Mouse (Mus musculus) limb, embryonic 13.5 days (tissue): ENCODE measurements at regions not wholly inside any gene's neighbourhood (a gene's known extent, or its start where the extent isn't known, plus 50 kb on each side); places are given as distances from the start of the nearest gene placed in this dataset.

ENCODE experiments used
- ATAC-seq: fragments of 200-750 bp; cut with Nextera tagmentation; 2 replicates; pipeline ENCODE4 v1.8.0; 2017; ENCODE audit warnings: low read depth, moderate number of reproducible peaks, moderate TSS enrichment; ENCODE audit not compliant: low FRiP score
- H3K27ac ChIP-seq: fragments of 300-500 bp; sonication (generic); 2 replicates; pipeline ENCODE4 v1.5.1; 2015; ENCODE audit warnings: inconsistent platforms, mild to moderate bottlenecking, moderate library complexity
- H3K27me3 ChIP-seq: fragments of 300-500 bp; sonication (generic); 2 replicates; pipeline ENCODE4 v1.6.1; 2015; ENCODE audit warnings: mild to moderate bottlenecking, inconsistent platforms
- H3K36me3 ChIP-seq: fragments of 300-500 bp; sonication (generic); 2 replicates; pipeline ENCODE4 v1.6.1; 2015; ENCODE audit warnings: inconsistent platforms, mild to moderate bottlenecking, moderate library complexity
- H3K4me1 ChIP-seq: fragments of 300-500 bp; sonication (generic); 2 replicates; pipeline ENCODE4 v1.6.1; 2015; ENCODE audit warnings: inconsistent platforms
- H3K4me2 ChIP-seq: fragments of 300-500 bp; sonication (generic); replicated peaks from 2 replicates; pipeline ENCODE4 v1.6.1; 2015; ENCODE audit warnings: inconsistent platforms, mild to moderate bottlenecking, moderate library complexity
- H3K4me3 ChIP-seq: fragments of 300-500 bp; sonication (generic); 2 replicates; pipeline ENCODE4 v1.5.1; 2015; ENCODE audit warnings: moderate library complexity, mild to moderate bottlenecking, inconsistent platforms
- H3K9ac ChIP-seq: fragments of 300-500 bp; sonication (generic); 2 replicates; pipeline ENCODE4 v1.6.1; 2015; ENCODE audit warnings: mild to moderate bottlenecking, inconsistent platforms
- H3K9me3 ChIP-seq: fragments of 300-500 bp; sonication (generic); 2 replicates; pipeline ENCODE4 v1.6.1; 2016; ENCODE audit warnings: inconsistent platforms
- WGBS: fragments of 180-500 bp; shearing (Covaris S2); methylation state at CpG from one replicate; pipeline ENCODE4 v1.1.7; 2015; 5-methylcytosine and 5-hydroxymethylcytosine counted together

GRCm38 (mm10) chr3:58226447-58227321, 187.8 kb upstream of the Tsc22d2 start:
- no peaks in the 10 kb centered on the region for H3K27me3 ChIP-seq
- H3K9ac ChIP-seq, result no peak overlapping the region
- no peak overlapping the region for H3K27ac ChIP-seq
- no peaks in the 10 kb centered on the region for H3K9me3 ChIP-seq
- 76% methylated on average over 7 of the region's 7 CpGs for WGBS
- no peaks in the 10 kb centered on the region for H3K36me3 ChIP-seq
- H3K4me2 ChIP-seq, result no peak overlapping the region
- H3K4me1 ChIP-seq, result peaks cover 3% of the 10 kb centered on the region; the same call in 1 of the 2 replicates
- no peak for ATAC-seq
- no peak overlapping the region for H3K4me3 ChIP-seq

DNA sequence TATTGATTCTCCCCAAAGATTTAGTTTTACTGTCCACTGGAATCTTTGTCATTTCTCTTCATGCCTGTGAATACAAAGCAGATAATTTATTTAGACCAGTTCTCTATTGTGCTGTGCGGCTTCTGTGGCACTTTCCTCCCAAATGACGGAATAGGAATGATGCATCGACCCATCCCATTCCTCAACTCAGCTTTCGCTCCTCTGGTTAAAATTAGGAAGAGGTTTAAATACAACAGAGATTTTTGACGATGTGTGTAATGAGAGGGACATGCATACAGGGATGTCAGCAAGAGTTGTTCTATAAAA, 187.2 kb upstream of the Tsc22d2 start:
- no peaks in the 10 kb centered on the region for H3K9me3 ChIP-seq
- H3K27me3 ChIP-seq, result no peaks in the 10 kb centered on the region
- no peak overlapping the region for H3K9ac ChIP-seq
- H3K4me1 ChIP-seq, result peaks cover 3% of the 10 kb centered on the region; the same call in 1 of the 2 replicates
- H3K36me3 ChIP-seq, result no peaks in the 10 kb centered on the region
- H3K4me2 ChIP-seq, result no peak overlapping the region
- H3K4me3 ChIP-seq, result no peak overlapping the region
- WGBS, result 75% methylated on average over 5 of the region's 5 CpGs
- no peak overlapping the region for H3K27ac ChIP-seq
- no peak for ATAC-seq

GRCm38 (mm10) chr3:58228189-58228588, 186.3 kb upstream of the Tsc22d2 start:
- no peaks in the 10 kb centered on the region for H3K9me3 ChIP-seq
- H3K36me3 ChIP-seq, result no peaks in the 10 kb centered on the region
- H3K4me3 ChIP-seq, result no peak overlapping the region
- WGBS, result 65% methylated on average over 3 of the region's 3 CpGs
- ATAC-seq, result no peak
- H3K4me2 ChIP-seq, result no peak overlapping the region
- H3K27me3 ChIP-seq, result no peaks in the 10 kb centered on the region
- H3K9ac ChIP-seq, result no peak overlapping the region
- no peak overlapping the region for H3K27ac ChIP-seq
- H3K4me1 ChIP-seq, result peaks cover 3% of the 10 kb centered on the region; the same call in 1 of the 2 replicates

GRCm38 (mm10) chr3:58231746-58232145, 182.8 kb upstream of the Tsc22d2 start:
- Histone ChIP-seq H3K4me3 (no peak overlapping the region), H3K4me2 (no peak overlapping the region), H3K4me1 (peaks cover 3% of the 10 kb centered on the region; the same call in 1 of the 2 replicates), H3K36me3 (no peaks in the 10 kb centered on the region), H3K27me3 (no peaks in the 10 kb centered on the region), H3K9me3 (no peaks in the 10 kb centered on the region), H3K9ac (no peak overlapping the region), H3K27ac (no peak overlapping the region)
- WGBS, result 66% methylated on average over 2 of the region's 2 CpGs
- ATAC-seq, result no peak

- Histone ChIP-seq H3K4me1 (0 out of 2 replicates have a peak, but pooled peaks cover 1% of the 10 kb centered on the region), H3K4me2 (no peak overlapping the region), H3K9ac (no peak overlapping the region), H3K36me3 (no peaks in the 10 kb centered on the region), H3K4me3 (no peak overlapping the region), H3K27ac (no peak overlapping the region), H3K27me3 (no peaks in the 10 kb centered on the region), H3K9me3 (no peaks in the 10 kb centered on the region)
- ATAC-seq, result no peak
- 50% methylated on average over 2 of the region's 2 CpGs for WGBS
These were observed 181.2 kb upstream of the Tsc22d2 start for GRCm38 (mm10) chr3:58233296-58233695.

- Histone ChIP-seq H3K27me3 (no peaks in the 10 kb centered on the region), H3K36me3 (no peaks in the 10 kb centered on the region), H3K9ac (no peak overlapping the region), H3K4me1 (no peaks in the 10 kb centered on the region), H3K9me3 (peaks cover 4% of the 10 kb centered on the region; the same call in 1 of the 2 replicates), H3K4me3 (no peak overlapping the region), H3K27ac (no peak overlapping the region), H3K4me2 (no peak overlapping the region)
- no peak for ATAC-seq
- WGBS, result 89% methylated on average over 6 of the region's 6 CpGs
These were observed 179.5 kb upstream of the Tsc22d2 start for GRCm38 (mm10) chr3:58234846-58235630.

- Histone ChIP-seq H3K27ac (no peak overlapping the region), H3K27me3 (no peaks in the 10 kb centered on the region), H3K4me1 (no peaks in the 10 kb centered on the region), H3K9ac (no peak overlapping the region), H3K36me3 (no peaks in the 10 kb centered on the region), H3K4me2 (no peak overlapping the region), H3K9me3 (peaks cover 4% of the 10 kb centered on the region; the same call in 1 of the 2 replicates), H3K4me3 (no peak overlapping the region)
- ATAC-seq, result no peak
These were observed 176.4 kb upstream of the Tsc22d2 start for GRCm38 (mm10) chr3:58238111-58238510.

DNA sequence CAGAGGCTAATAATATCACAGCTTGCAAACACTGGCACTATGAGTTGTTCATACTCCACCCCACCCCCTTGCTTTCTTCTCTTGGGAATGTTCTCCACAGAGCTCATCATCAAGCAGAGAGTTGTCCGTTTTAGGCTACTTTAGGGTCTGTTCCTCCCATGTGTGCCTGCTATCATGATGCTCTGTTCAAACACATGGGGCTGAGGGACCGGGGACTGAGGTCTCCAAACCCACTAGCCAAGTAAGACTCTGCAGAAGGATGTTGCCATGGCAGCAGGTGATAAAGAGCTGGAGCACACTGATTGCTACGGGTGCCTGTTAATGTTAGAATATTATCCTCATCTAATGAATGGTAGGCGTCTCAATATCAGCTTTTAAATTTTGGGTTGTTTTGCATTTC, 173.7 kb upstream of the Tsc22d2 start:
- Histone ChIP-seq H3K4me1 (no peaks in the 10 kb centered on the region), H3K9ac (no peak overlapping the region), H3K27me3 (no peaks in the 10 kb centered on the region), H3K36me3 (no peaks in the 10 kb centered on the region), H3K4me2 (no peak overlapping the region), H3K9me3 (peaks cover 4% of the 10 kb centered on the region; the same call in 1 of the 2 replicates), H3K4me3 (no peak overlapping the region), H3K27ac (no peak overlapping the region)
- no peak for ATAC-seq
- WGBS, result 76% methylated on average over 4 of the region's 4 CpGs

- Histone ChIP-seq H3K4me2 (no peak overlapping the region), H3K9me3 (no peaks in the 10 kb centered on the region), H3K4me1 (no peaks in the 10 kb centered on the region), H3K27ac (no peak overlapping the region; the same call in 1 of the 2 replicates), H3K27me3 (no peaks in the 10 kb centered on the region), H3K36me3 (no peaks in the 10 kb centered on the region), H3K9ac (no peak overlapping the region), H3K4me3 (no peak overlapping the region)
- WGBS, result 36% methylated on average over 5 of the region's 5 CpGs
- ATAC-seq, result no peak
These were observed 169.2 kb upstream of the Tsc22d2 start for GRCm38 (mm10) chr3:58245361-58245760.

DNA sequence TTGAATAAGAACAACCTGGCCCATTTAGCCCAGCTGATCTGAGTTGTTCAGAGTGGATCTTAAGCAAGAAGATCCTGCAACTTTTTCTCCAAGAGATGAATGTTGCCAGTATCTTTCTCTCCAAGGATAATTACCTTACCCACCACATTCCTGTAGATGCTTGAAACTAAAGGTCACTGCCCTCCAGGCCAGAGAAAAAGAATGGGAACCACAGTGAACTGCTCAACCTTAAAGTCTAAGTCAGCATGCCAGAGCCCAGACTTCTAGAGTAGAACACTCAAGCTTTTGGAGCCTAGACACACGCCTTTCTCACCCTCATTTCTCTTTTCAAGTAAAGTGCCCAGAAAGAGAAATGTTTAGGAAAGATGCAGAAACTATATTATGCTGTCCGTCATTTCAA, 166.5 kb upstream of the Tsc22d2 start:
- no peak for ATAC-seq
- H3K36me3 ChIP-seq, result no peaks in the 10 kb centered on the region
- WGBS, result 89% methylated on average over 2 of the region's 2 CpGs
- H3K9me3 ChIP-seq, result no peaks in the 10 kb centered on the region
- no peak overlapping the region for H3K27ac ChIP-seq
- no peaks in the 10 kb centered on the region for H3K27me3 ChIP-seq
- no peaks in the 10 kb centered on the region for H3K4me1 ChIP-seq
- H3K4me3 ChIP-seq, result no peak overlapping the region
- H3K4me2 ChIP-seq, result no peak overlapping the region
- H3K9ac ChIP-seq, result no peak overlapping the region

DNA sequence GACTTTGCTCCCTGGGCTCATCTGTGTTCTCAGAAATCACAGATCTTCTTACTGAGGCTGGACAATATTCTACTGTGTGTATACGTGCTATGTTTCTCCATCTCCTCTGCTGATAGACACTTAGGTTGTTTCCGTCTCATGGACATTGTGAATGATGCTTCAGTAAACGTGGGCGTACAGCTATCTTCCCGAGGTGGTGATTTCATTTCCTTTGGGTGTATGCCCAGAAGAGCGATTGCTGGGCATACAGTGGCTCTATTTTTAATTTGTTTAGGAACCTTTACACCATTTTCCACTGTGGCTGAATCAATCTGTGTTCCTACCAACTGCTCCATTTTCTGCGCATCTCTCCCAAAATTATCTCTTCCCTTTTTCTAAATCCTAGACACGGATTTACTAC, 160.6 kb upstream of the Tsc22d2 start:
- Histone ChIP-seq H3K27ac (no peak overlapping the region), H3K4me1 (no peaks in the 10 kb centered on the region), H3K27me3 (no peaks in the 10 kb centered on the region), H3K36me3 (no peaks in the 10 kb centered on the region), H3K9me3 (no peaks in the 10 kb centered on the region), H3K4me3 (no peak overlapping the region), H3K9ac (no peak overlapping the region), H3K4me2 (no peak overlapping the region)
- 86% methylated on average over 8 of the region's 8 CpGs for WGBS
- ATAC-seq, result no peak

DNA sequence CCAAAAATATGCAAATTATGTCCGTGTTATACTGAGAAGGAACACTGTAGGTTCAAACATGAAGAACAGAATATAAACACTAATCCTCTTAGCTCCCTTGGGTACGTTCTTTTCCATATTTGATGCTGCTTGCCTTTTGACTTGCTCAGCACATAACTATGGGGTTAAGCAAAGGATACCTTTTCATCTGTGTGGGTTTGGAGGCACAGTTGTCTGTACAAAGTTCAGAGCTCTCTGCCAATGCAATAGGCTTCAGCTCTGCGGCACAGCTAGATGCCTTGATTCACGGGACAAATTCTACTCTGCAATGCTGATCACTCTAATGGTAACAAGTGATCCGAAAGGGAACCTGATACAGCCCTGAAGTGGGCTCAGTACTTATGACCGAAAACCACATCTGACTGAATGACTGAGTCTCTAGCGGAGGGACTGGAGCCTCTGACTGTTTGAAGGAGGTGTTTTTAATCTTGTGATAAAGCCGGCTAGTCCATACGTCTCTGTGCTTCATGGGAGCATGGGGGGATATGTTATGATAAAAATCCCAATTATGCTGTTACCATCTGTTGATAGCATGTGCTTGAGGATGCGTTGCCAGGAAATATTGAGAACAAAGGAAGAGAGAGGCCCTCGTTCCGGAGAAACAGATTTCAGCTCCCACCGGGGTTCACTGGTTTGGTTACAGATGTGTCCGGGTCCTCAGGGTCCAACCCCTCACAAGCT, 146.7 kb upstream of the Tsc22d2 start:
- WGBS, result 74% methylated on average over 14 of the region's 14 CpGs
- H3K9ac ChIP-seq, result no peak overlapping the region
- no peak overlapping the region for H3K4me3 ChIP-seq
- no peak overlapping the region for H3K4me2 ChIP-seq
- H3K9me3 ChIP-seq, result no peaks in the 10 kb centered on the region
- H3K27ac ChIP-seq, result no peak overlapping the region
- H3K4me1 ChIP-seq, result no peaks in the 10 kb centered on the region
- H3K36me3 ChIP-seq, result no peaks in the 10 kb centered on the region
- H3K27me3 ChIP-seq, result no peaks in the 10 kb centered on the region
- ATAC-seq, result no peak
